Mouse (Mus musculus): ENCODE results near the gene Rd3.

- no peak for TF ChIP-seq CTCF (IDR thresholded peaks at IDR 0.05)
- peak; percentile 61 for TF ChIP-seq EP300 (IDR thresholded peaks at IDR 0.05)
These were observed 48.1 kb upstream of the Rd3 start for GRCm38 (mm10) chr1:191929065-191929464.
